Mouse (Mus musculus): ENCODE data around the gene Olfr385. TPM values are rescaled to one million over a fixed set of nuclear protein-coding genes. Genes with fewer than 3 reads are reported as not detected.
"Not testable (repeated sequence)": the region's sequence is repeated elsewhere in the genome, so short reads cannot be mapped to it uniquely, and the experiment has no call there.

The Olfr385 gene
- not detected for total RNA-seq (2022)

GRCm38 (mm10) chr11:73592908-73593307 is at the start of gene Olfr385:
Gene Olfr385, minus strand, starts transcription at chr11:73593008.
- no peak for DNase-seq (ENCODE audit: low spot score in 2 of 2)

- DNase-seq (ENCODE audit: low spot score in 2 of 2) = no peak
These were observed 5.5 kb upstream of the Olfr385 start, which contains the start of gene Olfr384 for GRCm38 (mm10) chr11:73598294-73598693. Gene Olfr384, plus strand, starts transcription at chr11:73598594.

- not testable (repeated sequence) for DNase-seq (ENCODE audit: low spot score in 2 of 2)
These were observed 9.6 kb downstream of the Olfr385 start for GRCm38 (mm10) chr11:73583188-73583587.

- DNase-seq (ENCODE audit: low spot score in 2 of 2) = no peak
These were observed 12.9 kb downstream of the Olfr385 start for GRCm38 (mm10) chr11:73579871-73580270.

Other genes starting within 250 kb of the Olfr385 start
- not detected for gene Olfr20, start 242.2 kb downstream of the Olfr385 start, total RNA-seq (2022)
- not detected for gene Olfr376, start 221.8 kb downstream of the Olfr385 start, total RNA-seq (2022)
- gene Olfr1, start 193.4 kb downstream of the Olfr385 start, total RNA-seq (2022) = not detected
- not detected for gene Olfr378, start 164.5 kb downstream of the Olfr385 start, total RNA-seq (2022)
- not detected for gene Olfr380, start 135.5 kb downstream of the Olfr385 start, total RNA-seq (2022)
- gene Olfr381, start 101.4 kb downstream of the Olfr385 start, total RNA-seq (2022) = not detected
- not detected for gene Olfr382, start 75.8 kb downstream of the Olfr385 start, total RNA-seq (2022)
- gene Olfr384, start 5.6 kb upstream of the Olfr385 start, total RNA-seq (2022) = not detected
- not detected for gene Zfp735, start 95.8 kb upstream of the Olfr385 start, total RNA-seq (2022)
- gene Olfr389, start 187.7 kb upstream of the Olfr385 start, total RNA-seq (2022) = not detected
- gene Olfr390, start 190.0 kb upstream of the Olfr385 start, total RNA-seq (2022) = not detected
- gene Olfr391-ps, start 210.0 kb upstream of the Olfr385 start, total RNA-seq (2022) = not detected
- not detected for gene Olfr392, start 224.0 kb upstream of the Olfr385 start, total RNA-seq (2022)

Measured in gastrocnemius, adult 8-10 months (tissue).